Mouse (Mus musculus) MEL (cell line): ENCODE data around the gene Keap1. TPM values are rescaled to one million over a fixed set of nuclear protein-coding genes. Genes with fewer than 3 reads are reported as not detected.
A peak's percentile ranks its signal among the peaks of the same experiment; 100 is the strongest.

Experiments
- DNase-seq: peaks from one replicate; pipeline ENCODE4 v3.0.0; 2011; ENCODE audit warnings: low read depth, low spot score
- H3K27ac ChIP-seq: 2 replicates; pipeline ENCODE4 v1.5.1; 2012; ENCODE audit warnings: low read depth, mild to moderate bottlenecking, control low read depth, low read length, moderate library complexity; ENCODE audit not compliant: control insufficient read depth
- H3K27me3 ChIP-seq, 2 experiments: fragments of 150-350 bp in 1 of 2; sonication (generic) in 1 of 2; 2 replicates each; pipeline ENCODE4 v1.6.1; 2012; ENCODE audit warnings: low read length in 2 of 2, mild to moderate bottlenecking in 2 of 2, improper control_type of control experiment in 1 of 2, moderate library complexity in 1 of 2; ENCODE audit not compliant: insufficient read depth in 2 of 2, control insufficient read depth in 1 of 2
- H3K36me3 ChIP-seq, 2 experiments: 2 replicates each; pipeline ENCODE4 v1.6.1; 2012 to 2014; ENCODE audit warnings: low read length in 2 of 2, improper control_type of control experiment in 1 of 2, inconsistent platforms in 1 of 2, mild to moderate bottlenecking in 1 of 2; ENCODE audit not compliant: insufficient read depth in 2 of 2, control insufficient read depth in 1 of 2
- H3K4me1 ChIP-seq, 2 experiments: fragments of 150-350 bp in 1 of 2; sonication (generic) in 1 of 2; 2 replicates each; pipeline ENCODE4 v1.6.1; 2012; ENCODE audit warnings: low read length in 2 of 2, improper control_type of control experiment in 1 of 2, mild to moderate bottlenecking in 1 of 2; ENCODE audit not compliant: insufficient read depth in 2 of 2, control insufficient read depth in 1 of 2
- H3K4me3 ChIP-seq, 2 experiments: fragments of 150-350 bp in 1 of 2; sonication (generic) in 1 of 2; 2 replicates each; pipeline ENCODE4 v1.5.1; 2012; ENCODE audit warnings: low read depth in 2 of 2, low read length in 2 of 2, mild to moderate bottlenecking in 2 of 2, moderate library complexity in 2 of 2, control low read depth in 1 of 2, improper control_type of control experiment in 1 of 2; ENCODE audit not compliant: control insufficient read depth in 1 of 2, insufficient read depth in 1 of 2
- H3K79me2 ChIP-seq: 2 replicates; pipeline ENCODE4 v1.6.1; 2012; ENCODE audit warnings: mild to moderate bottlenecking, low read length, moderate library complexity; ENCODE audit not compliant: control insufficient read depth, poor library complexity, insufficient read depth
- H3K9ac ChIP-seq: 2 replicates; pipeline ENCODE4 v1.6.1; 2012; ENCODE audit warnings: low read depth, mild to moderate bottlenecking, control low read depth, low read length, moderate library complexity; ENCODE audit not compliant: control insufficient read depth, poor library complexity, severe bottlenecking
- H3K9me3 ChIP-seq: fragments of 150-350 bp; sonication (generic); replicated peaks from 2 replicates; pipeline ENCODE4 v1.6.1; 2012; ENCODE audit warnings: mild to moderate bottlenecking, low read length, improper control_type of control experiment, moderate library complexity; ENCODE audit not compliant: insufficient read depth
- CHD1 ChIP-seq: IDR thresholded peaks from 2 replicates; pipeline ENCODE4 v1.6.1; 2012; ENCODE audit warnings: low read depth, mild to moderate bottlenecking, inconsistent platforms, low read length, improper control_type of control experiment
- CHD2 ChIP-seq: IDR thresholded peaks from 2 replicates; pipeline ENCODE4 v1.6.1; 2011; ENCODE audit warnings: low read length, improper control_type of control experiment
- EP300 ChIP-seq, 2 experiments: IDR thresholded peaks; 2 replicates each; pipeline ENCODE4 v1.6.1; 2011; ENCODE audit warnings: improper control_type of control experiment in 2 of 2, low read length in 2 of 2, low read depth in 1 of 2, mild to moderate bottlenecking in 1 of 2
- ETS1 ChIP-seq: IDR thresholded peaks from 2 replicates; pipeline ENCODE4 v1.6.1; 2012; ENCODE audit warnings: low read depth, mild to moderate bottlenecking, inconsistent platforms, low read length, improper control_type of control experiment, moderate library complexity
- GABPA ChIP-seq: IDR thresholded peaks from 2 replicates; pipeline ENCODE4 v1.6.1; 2012; ENCODE audit warnings: low read depth, mild to moderate bottlenecking, inconsistent platforms, low read length, improper control_type of control experiment, moderate library complexity
- GATA1 ChIP-seq: IDR thresholded peaks from 2 replicates; pipeline ENCODE4 v1.6.1; 2011; ENCODE audit warnings: low read depth, low read length, improper control_type of control experiment
- HCFC1 ChIP-seq: IDR thresholded peaks from 2 replicates; pipeline ENCODE4 v1.6.1; 2012; ENCODE audit warnings: low read depth, mild to moderate bottlenecking, inconsistent platforms, low read length, improper control_type of control experiment, moderate library complexity
- JUND ChIP-seq: IDR thresholded peaks from 2 replicates; pipeline ENCODE4 v1.6.1; 2011; ENCODE audit warnings: low read depth, mild to moderate bottlenecking, improper control_type of control experiment, low read length
- MAX ChIP-seq: IDR thresholded peaks from 2 replicates; pipeline ENCODE4 v1.6.1; 2011; ENCODE audit warnings: low read length, improper control_type of control experiment
- MXI1 ChIP-seq: IDR thresholded peaks from 2 replicates; pipeline ENCODE4 v1.6.1; 2011; ENCODE audit warnings: mild to moderate bottlenecking, low read depth, low read length, improper control_type of control experiment
- MYB ChIP-seq: IDR thresholded peaks from 2 replicates; pipeline ENCODE4 v1.6.1; 2011; ENCODE audit warnings: mild to moderate bottlenecking, low read depth, low read length, improper control_type of control experiment
- NELFE ChIP-seq: IDR thresholded peaks from 2 replicates; pipeline ENCODE4 v1.6.1; 2011; ENCODE audit warnings: low read depth, low read length, improper control_type of control experiment
- RAD21 ChIP-seq: IDR thresholded peaks from 2 replicates; pipeline ENCODE4 v1.6.1; 2011; ENCODE audit warnings: mild to moderate bottlenecking, low read depth, low read length, improper control_type of control experiment
- SIN3A ChIP-seq: IDR thresholded peaks from 2 replicates; pipeline ENCODE4 v1.6.1; 2012; ENCODE audit warnings: low read length, improper control_type of control experiment, inconsistent platforms
- SMC3 ChIP-seq: IDR thresholded peaks from 2 replicates; pipeline ENCODE4 v1.6.1; 2011; ENCODE audit warnings: low read depth, low read length, improper control_type of control experiment
- TBP ChIP-seq: IDR thresholded peaks from 2 replicates; pipeline ENCODE4 v1.8.0; 2011; ENCODE audit warnings: low read depth, low read length, improper control_type of control experiment
- TCF12 ChIP-seq: IDR thresholded peaks from 2 replicates; pipeline ENCODE4 v1.6.1; 2014; ENCODE audit warnings: low read depth, mild to moderate bottlenecking, inconsistent platforms, low read length, improper control_type of control experiment, moderate library complexity
- UBTF ChIP-seq: IDR thresholded peaks from 2 replicates; pipeline ENCODE4 v1.6.1; 2012; ENCODE audit warnings: low read depth, mild to moderate bottlenecking, inconsistent platforms, low read length, improper control_type of control experiment, moderate library complexity, borderline replicate concordance; ENCODE audit not compliant: insufficient read depth
- USF2 ChIP-seq, 2 experiments: IDR thresholded peaks; 2 replicates each; pipeline ENCODE4 v1.6.1; 2011 to 2012; ENCODE audit warnings: improper control_type of control experiment in 2 of 2, low read length in 2 of 2, borderline replicate concordance in 1 of 2, inconsistent platforms in 1 of 2, low read depth in 1 of 2, mild to moderate bottlenecking in 1 of 2; ENCODE audit not compliant: insufficient read depth in 1 of 2
- ZKSCAN1 ChIP-seq: IDR thresholded peaks from 2 replicates; pipeline ENCODE4 v1.6.1; 2012; ENCODE audit warnings: low read depth, mild to moderate bottlenecking, inconsistent platforms, low read length, improper control_type of control experiment, moderate library complexity
- ZNF384 ChIP-seq: IDR thresholded peaks from 2 replicates; pipeline ENCODE4 v1.6.1; 2012; ENCODE audit warnings: low read depth, mild to moderate bottlenecking, inconsistent platforms, low read length, improper control_type of control experiment
- polyA plus RNA-seq, 2 experiments: library from polyadenylated mRNA; stranded (reverse) in 1 of 2; unstranded in 1 of 2; fragments of >175 nt in 1 of 2; fragments of >200 nt in 1 of 2; gene quantifications; 2 replicates each; pipeline versions ENCODE4 v1.2.1 to v1.2.4; 2012; ENCODE audit warnings: low replicate concordance in 2 of 2, low read depth in 1 of 2; ENCODE audit not compliant: insufficient read length in 2 of 2, insufficient read depth in 1 of 2, missing spikeins in 1 of 2
- total RNA-seq: library from RNA; depleted of rRNA; stranded (reverse); fragments of 300-350 nt; gene quantifications from 2 replicates; pipeline ENCODE4 v1.2.3, GENCODE M21; 2012

Gene Keap1
- total and polyA plus RNA-seq, 3 experiments, result 67.5 to 174 (median 171) TPM

DNA sequence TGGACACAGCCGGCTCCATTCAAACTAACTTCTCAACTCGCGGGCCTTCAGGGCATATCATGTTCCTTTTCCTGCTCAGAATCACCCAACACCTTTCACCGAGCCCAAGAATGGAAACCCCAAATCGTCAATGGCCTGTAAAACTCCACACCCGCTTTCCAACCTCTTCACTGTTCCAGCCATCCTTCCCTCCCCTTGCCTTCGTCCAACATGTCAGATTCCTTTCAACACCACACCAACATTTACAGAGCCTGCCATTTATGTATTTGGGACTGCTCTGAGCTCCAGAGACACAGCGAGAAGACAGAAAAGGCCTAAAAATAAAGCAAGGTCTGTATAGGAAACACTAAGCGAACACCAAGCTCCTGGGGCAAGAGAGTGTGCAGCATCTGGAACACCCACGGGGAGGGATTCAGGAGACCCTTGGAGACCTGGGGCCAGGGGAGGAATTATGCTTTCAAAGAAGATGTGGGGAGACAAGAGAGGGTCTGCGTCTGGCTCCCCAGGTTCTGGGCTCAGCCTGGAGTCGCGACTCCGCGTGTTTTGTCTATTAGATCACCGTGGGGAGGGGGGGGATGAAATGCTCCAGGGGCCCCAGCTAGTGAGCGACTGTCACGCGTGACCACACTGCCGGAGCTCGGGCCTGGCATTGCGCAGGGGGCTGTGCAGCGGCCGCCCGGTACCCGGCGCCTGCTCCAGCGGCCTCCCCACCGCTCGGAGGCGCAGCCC is 993 bp downstream of the Keap1 start:
- H3K9ac ChIP-seq, result peak overlapping the region; percentile 81
- DNase-seq, result peak; percentile 83
- H3K27ac ChIP-seq, result peak overlapping the region; percentile 86
- H3K4me1 ChIP-seq, result peaks cover 12 to 30% of the 10 kb centered on the region in 2 experiments; a peak in 3 of 4 replicates
- peak overlapping the region; percentile 79 to 96 for H3K4me3 ChIP-seq
- H3K27me3 ChIP-seq, result no peaks in the 10 kb centered on the region
- TF ChIP-seq RAD21, result no peak; the same call in 1 of the 2 replicates
- peak; percentile 75; the same call in 1 of the 2 replicates for TF ChIP-seq CHD1
- peak; percentile 34 for TF ChIP-seq NELFE
- no peak for TF ChIP-seq UBTF
- no peak for TF ChIP-seq GABPA
- TF ChIP-seq ZKSCAN1, result no peak
- TF ChIP-seq MXI1, result no peak; the same call in 1 of the 2 replicates
- no peak for TF ChIP-seq ETS1
- TF ChIP-seq USF2 (IDR thresholded peaks at IDR 0.05; ENCODE audit: borderline replicate concordance in 1 of 2, insufficient read depth in 1 of 2, low read depth in 1 of 2, low read length in 2 of 2), result no peak
- no peak for TF ChIP-seq CHD2
- TF ChIP-seq MYB, result no peak
- TF ChIP-seq MAX, result no peak
- peak; percentile 8; the same call in 1 of the 2 replicates for TF ChIP-seq HCFC1
- no peak; the same call in 1 of the 2 replicates for TF ChIP-seq JUND
- peak; percentile 25; the same call in 1 of the 2 replicates for TF ChIP-seq GATA1
- TF ChIP-seq SIN3A, result peak; percentile 78; the same call in 1 of the 2 replicates
- TF ChIP-seq TCF12, result no peak; the same call in 1 of the 2 replicates
- TF ChIP-seq ZNF384, result no peak
- peak in 1 of 2 experiments; percentile 2; a peak in 1 of 4 replicates for TF ChIP-seq EP300 (IDR thresholded peaks at IDR 0.05; ENCODE audit: low read depth in 1 of 2, low read length in 2 of 2)
- TF ChIP-seq TBP, result no peak; the same call in 1 of the 2 replicates
- TF ChIP-seq SMC3, result no peak
- no peaks in the 10 kb centered on the region for H3K9me3 ChIP-seq
- H3K79me2 ChIP-seq, result peaks cover 47% of the 10 kb centered on the region
- H3K36me3 ChIP-seq, result peaks cover 21 to 22% of the 10 kb centered on the region in 2 experiments
